Mouse (Mus musculus) urinary bladder, adult 2 months (tissue): ENCODE data around the gene Vstm5. TPM values are rescaled to one million over a fixed set of nuclear protein-coding genes. Genes with fewer than 3 reads are reported as not detected.

Experiments
- polyA plus RNA-seq: library from polyadenylated mRNA; depleted of rRNA; stranded (reverse); fragments of >200 nt; gene quantifications from 2 replicates; pipeline ENCODE4 v1.2.3, GENCODE M21; 2012; rRNA removed

The Vstm5 gene
- polyA plus RNA-seq, 1 experiment, result 4.9 TPM

Other genes with a start within 250 kb of the Vstm5 start
- gene Panx1, start 193.6 kb upstream of the Vstm5 start, polyA plus RNA-seq, result 18.6 and 21.8 TPM in 2 replicates
- 0.01 and 0.07 TPM in 2 replicates for gene Hephl1, start 126.9 kb upstream of the Vstm5 start, polyA plus RNA-seq
- gene Med17, start 40.9 kb downstream of the Vstm5 start, polyA plus RNA-seq, result 35.6 and 42.1 TPM in 2 replicates
- gene Taf1d, start 67.2 kb downstream of the Vstm5 start, polyA plus RNA-seq, result 55.9 and 65.1 TPM in 2 replicates
- 50.2 and 50.7 TPM in 2 replicates for gene 4931406C07Rik, start 67.4 kb downstream of the Vstm5 start, polyA plus RNA-seq
- 12.1 and 13.7 TPM in 2 replicates for gene Cep295, start 118.7 kb downstream of the Vstm5 start, polyA plus RNA-seq